Mouse (Mus musculus): ENCODE measurements at regions not wholly inside any gene's neighbourhood (a gene's known extent, or its start where the extent isn't known, plus 50 kb on each side); places are given as distances from the start of the nearest gene placed in this dataset.

GRCm38 (mm10) chr13:78602211-78602860, 402.8 kb upstream of the Nr2f1 start:
- intact Hi-C loops (cut with DNase I): no loop called here
- DNase-seq: no peak

- DNase-seq: no peak
- intact Hi-C loops (cut with DNase I): no loop called here
These were observed 381.5 kb upstream of the Nr2f1 start for GRCm38 (mm10) chr13:78580863-78581595.

DNA sequence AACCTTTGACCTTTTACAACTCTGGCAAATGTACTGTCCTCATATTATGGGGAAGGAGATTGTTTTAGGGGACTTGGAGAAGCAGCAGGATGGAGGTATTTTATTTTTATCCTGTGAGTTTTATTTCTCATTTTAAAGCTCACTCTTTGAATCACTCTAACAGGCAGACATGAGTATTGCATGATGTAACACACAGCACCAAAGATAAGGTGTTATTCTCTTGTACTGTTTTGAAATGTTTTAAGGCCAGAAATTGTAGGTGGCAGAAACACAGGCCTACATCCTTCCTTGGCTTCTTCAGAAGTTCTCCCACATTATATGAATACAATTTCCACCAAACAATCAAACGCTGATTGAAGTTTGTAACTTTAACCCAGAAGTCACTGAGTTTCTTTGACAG, 377.9 kb upstream of the Nr2f1 start:
- intact Hi-C loops (cut with DNase I): no loop called here

DNA sequence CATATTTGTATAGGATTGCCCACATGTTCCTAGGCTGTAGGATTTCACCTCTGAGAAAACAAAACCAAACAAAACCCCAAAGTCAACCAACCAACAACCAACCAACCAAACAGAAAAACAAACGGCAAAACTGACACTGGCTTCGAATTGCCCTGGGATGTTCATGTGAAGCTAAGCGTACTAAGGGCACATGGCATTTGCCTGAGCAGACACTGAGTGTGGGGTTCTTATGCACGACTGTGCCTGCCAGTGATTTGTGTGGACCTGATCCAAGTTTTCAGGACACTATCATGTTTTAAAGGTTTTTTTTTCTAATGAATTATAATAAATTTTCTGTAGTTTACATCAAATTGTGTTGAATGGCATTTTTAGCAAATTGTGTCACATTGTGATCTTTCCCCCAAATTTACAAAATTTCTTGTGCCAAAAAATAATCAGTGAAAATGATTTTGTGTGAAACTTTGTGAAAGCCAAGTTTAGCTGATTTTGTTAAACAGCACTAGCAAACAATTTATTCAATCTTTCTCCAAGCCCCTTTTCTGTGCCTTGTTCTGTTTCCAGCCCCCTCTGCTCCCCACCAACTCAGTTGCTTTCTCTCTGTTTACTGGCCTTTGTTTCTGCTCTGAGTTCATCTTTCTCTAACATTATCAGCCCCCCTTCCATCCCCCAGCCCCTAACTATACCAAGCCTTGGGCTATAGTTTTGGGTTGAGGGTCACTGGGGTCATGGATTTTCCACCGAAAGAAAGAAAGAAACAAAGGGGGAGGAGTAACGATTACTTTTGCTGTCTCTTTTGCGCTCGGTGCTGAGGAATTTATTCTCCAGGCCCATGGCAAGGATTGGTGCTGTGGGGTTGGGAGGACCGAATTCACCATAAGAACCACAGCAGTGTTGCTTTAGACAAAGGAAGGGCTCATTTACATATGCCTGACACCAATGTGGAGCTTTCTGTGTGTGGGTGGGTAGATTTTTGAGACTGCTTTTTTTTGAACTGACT, 377.0 kb upstream of the Nr2f1 start:
- intact Hi-C loops (cut with DNase I): no loop called here
- no peak for DNase-seq

More for the DNA sequence above, 377.9 kb upstream of the Nr2f1 start:
- DNase-seq: no peak

DNA sequence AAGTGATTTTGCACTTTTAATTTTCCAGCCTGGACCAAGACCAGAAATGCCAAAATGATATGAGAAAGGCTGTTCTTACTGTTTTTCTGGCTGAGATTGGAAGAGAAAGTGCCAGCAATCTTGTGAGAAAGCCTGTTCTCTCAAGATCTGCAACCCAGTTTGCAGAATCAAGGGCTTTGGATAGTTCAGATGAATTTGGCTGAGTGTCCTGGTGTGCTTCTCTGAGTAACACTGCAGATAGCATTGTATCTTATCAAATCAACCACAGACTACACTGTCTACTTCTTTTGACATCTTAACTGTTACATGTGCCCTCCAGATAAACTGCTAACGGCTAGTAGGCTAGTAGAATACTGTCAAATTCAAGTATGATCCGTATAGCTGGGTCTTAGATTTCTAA, 371.5 kb upstream of the Nr2f1 start:
- intact Hi-C loops (cut with DNase I): no loop called here
- DNase-seq: no peak

GRCm38 (mm10) chr13:78524446-78524937, 324.9 kb upstream of the Nr2f1 start:
- no peak for DNase-seq
- intact Hi-C loops (cut with DNase I): no loop called here

GRCm38 (mm10) chr13:78520771-78521170, 321.2 kb upstream of the Nr2f1 start:
- intact Hi-C loops (cut with DNase I): no loop called here
- DNase-seq: no peak

DNA sequence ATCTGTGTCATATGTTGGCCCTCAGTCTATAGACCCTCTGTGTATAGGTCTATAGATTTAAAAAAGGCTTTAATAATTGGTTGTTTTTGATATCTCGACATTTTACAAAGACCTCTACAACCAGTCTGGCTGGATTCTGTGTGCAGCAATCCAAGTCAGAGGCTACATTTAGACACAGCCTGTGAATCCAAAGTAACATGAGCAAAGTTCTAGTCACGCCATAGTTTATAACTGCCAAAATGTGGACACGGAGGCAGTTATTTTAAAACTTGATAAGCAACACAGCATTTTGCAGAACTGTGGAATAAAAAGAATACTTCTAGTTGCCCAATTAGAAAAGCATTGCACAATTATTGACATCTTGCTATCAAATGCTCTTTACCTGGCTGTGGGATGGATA, 320.6 kb upstream of the Nr2f1 start:
- DNase-seq: no peak
- intact Hi-C loops (cut with DNase I): no loop called here

GRCm38 (mm10) chr13:78500551-78500950, 301.0 kb upstream of the Nr2f1 start:
- intact Hi-C loops (cut with DNase I): no loop called here
- DNase-seq: no peak

- intact Hi-C loops (cut with DNase I): no loop called here
These were observed 284.3 kb upstream of the Nr2f1 start for GRCm38 (mm10) chr13:78483760-78484357.

DNA sequence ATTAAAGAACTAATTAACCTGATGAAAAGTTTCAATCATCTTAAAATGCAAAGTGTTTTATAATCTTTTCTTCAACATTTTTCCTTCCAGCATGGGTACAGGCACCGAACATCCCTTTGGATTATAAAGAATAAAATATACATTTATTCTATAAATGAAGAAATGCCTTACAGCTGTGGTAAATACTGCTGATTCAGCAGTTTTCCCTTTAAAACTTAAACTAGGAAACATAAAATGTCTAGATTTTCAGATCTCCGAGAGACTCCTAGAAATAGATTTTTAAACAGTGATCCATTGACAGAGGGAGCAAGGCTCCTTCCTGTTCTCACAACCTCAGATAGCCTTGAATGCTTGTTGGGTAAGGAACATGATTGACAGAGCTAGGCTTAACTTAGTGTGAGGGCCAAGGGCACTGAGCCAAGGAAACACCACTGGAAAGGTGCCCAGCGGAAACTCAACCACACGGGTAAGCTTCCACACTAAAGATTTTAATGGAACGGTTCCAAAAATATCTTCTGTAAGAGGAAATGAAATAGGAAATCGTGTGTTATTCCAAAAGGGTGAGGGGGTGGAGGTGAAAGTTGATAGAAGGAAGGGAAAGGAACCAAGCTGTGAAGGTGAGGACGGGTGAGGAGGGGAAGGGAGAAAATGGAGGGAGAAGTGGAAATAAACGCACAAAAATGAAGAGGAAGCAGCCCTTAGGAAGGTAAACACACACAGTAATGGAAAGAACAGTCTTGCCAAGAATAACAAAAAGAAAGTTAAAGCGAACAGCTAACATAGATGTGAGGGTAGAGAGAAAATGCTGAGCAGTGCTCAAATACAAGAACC, 283.6 kb upstream of the Nr2f1 start:
- DNase-seq: peak; percentile 74 to 78
- intact Hi-C loops (cut with DNase I): no loop called here

More at GRCm38 (mm10) chr13:78483760-78484357, 284.3 kb upstream of the Nr2f1 start:
- DNase-seq: no peak

DNA sequence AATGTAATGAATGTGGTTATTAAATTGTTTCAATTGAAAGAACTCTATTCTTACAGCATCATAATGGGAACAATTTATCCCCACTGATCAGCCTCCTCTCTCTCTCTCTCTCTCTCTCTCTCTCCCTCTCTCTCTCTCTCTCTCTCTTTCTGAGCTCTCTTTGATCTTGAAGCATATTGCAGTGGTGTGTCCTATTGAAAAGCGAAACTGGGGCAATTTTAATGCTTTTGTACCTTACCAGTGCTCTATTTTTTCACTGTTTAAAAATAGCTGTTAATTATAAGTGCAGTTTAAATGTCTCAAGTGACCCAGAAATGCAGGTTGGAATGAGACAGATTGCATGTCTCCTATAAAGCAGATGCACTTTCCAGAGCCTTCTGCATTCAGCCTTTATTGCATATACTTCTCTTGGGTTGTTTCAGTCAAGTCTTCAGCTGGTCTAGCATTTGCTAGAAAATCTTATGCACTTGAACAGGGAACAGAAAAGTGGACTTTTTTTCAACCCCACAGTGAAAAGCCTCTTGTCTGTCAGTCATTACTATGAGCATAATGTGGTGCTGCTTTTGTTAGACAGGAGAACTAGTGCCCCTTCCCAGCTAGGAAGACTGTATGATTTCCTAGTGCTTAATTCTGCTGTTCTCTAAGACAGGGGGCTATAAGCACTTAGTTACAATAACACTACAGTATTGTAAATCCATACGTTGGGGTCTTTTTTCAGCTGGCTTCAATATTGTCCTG, 251.9 kb upstream of the Nr2f1 start:
- intact Hi-C loops (cut with DNase I): no loop called here

GRCm38 (mm10) chr13:78446726-78447031, 247.1 kb upstream of the Nr2f1 start:
- intact Hi-C loops (cut with DNase I): no loop called here
- no peak for DNase-seq

More for the DNA sequence above, 251.9 kb upstream of the Nr2f1 start:
- no peak for DNase-seq

GRCm38 (mm10) chr13:78445891-78446725, 246.6 kb upstream of the Nr2f1 start:
- intact Hi-C loops (cut with DNase I): no loop called here
- no peak for DNase-seq

DNA sequence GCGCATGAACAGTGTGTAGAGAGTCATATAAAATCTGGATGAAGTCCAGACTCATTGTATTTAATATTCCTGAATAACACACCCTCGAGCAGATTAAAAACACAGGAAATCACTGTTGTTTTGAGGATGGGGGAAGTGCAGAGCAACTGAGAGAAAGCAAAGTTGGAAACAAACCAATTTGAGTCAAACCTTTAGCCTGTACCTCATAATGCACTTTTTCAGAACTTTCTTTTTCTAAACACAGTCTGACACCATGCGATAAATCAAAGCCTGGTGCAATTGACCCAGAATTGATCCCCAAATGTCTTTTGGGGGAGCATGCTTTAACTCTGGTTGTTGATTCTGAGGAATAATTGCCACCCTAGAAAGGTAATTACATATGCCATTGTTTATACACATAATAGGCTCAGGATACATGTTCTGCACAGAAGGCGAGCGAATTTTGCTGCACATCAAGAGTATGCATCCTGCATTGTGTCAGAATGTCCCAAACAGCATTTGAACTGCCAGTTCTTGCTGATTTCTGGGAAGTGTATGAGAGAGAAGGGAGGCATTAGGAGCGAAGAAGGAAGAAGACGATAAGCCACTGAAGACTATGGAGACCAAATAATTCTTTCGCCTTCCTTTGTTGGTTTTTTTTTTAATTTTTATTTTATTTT, 245.3 kb upstream of the Nr2f1 start:
- intact Hi-C loops (cut with DNase I): no loop called here

DNA sequence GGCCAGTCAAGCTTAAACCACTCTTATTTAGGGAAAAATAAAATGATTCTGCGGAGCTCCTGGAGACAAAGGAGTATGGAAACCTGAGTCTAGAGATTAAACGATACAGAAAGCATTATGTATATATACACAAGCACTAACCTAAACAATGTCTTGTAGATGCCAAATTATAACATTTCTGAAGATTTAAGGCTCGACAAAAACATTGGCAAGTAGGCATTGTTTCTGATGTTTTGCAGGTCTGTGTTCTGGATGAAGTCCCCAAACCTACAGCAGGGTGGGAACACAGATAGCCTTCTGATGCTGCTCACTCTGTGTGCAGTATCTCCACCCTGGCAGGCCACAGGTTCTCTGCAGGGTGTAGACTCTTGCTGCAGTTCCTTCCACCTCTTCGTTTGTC, 228.9 kb upstream of the Nr2f1 start:
- intact Hi-C loops (cut with DNase I): no loop called here
- no peak for DNase-seq

More for the DNA sequence above, 245.3 kb upstream of the Nr2f1 start:
- DNase-seq: no peak

GRCm38 (mm10) chr13:78428084-78428445, 228.5 kb upstream of the Nr2f1 start:
- intact Hi-C loops (cut with DNase I): no loop called here
- peak; percentile 5 to 10 for DNase-seq

Measured in heart, postnatal 10 days (tissue).